Mouse (Mus musculus): ENCODE results near the gene Nhsl2.

DNA sequence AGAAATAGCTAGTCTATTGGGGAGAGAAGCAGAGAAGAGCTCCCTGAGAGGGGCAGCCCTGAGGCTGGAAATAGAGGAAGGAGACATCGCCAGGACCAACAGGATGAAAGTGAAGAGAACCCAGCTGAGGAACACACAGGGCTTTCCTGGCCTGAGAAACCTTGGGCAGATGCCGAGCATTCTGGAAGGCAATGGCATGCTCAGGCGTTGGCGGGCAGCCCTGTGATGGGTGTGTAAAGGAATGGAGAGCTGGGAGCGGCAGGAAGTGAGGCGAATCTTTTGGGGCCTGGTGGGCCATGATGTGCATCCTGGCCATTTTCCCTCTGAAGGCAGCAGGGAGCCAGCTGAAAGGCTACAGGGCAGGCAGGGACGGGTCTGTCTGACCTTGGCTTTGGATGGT is 83.1 kb downstream of the Nhsl2 start:
- TF ChIP-seq CTCF (IDR thresholded peaks at IDR 0.05; ENCODE audit: low read depth, low read length) (no peak), POLR2A (IDR thresholded peaks at IDR 0.05; ENCODE audit: extremely low read depth, insufficient read depth, low read length) (no peak)
